Mouse (Mus musculus): ENCODE measurements around the gene Prune1. TPM values are rescaled to one million over a fixed set of nuclear protein-coding genes. Genes with fewer than 3 reads are reported as not detected.

The Prune1 gene
- polyA plus RNA-seq, 1 experiment from 2014 or later: 10.1 TPM

- H3K9ac ChIP-seq (ENCODE audit: low read length): no peak overlapping the region
- H3K27ac ChIP-seq (replicated peaks): no peak overlapping the region
- H3K27me3 ChIP-seq (ENCODE audit: control insufficient read depth, insufficient read depth, low read length): no peaks in the 10 kb centered on the region
- no peaks in the 10 kb centered on the region for H3K36me3 ChIP-seq (ENCODE audit: control insufficient read depth, insufficient read depth, low read length)
- H3K9me3 ChIP-seq (ENCODE audit: control insufficient read depth, low read length): no peaks in the 10 kb centered on the region
- H3K4me2 ChIP-seq (replicated peaks; ENCODE audit: low read depth): no peak overlapping the region
- TF ChIP-seq EP300 (optimal IDR thresholded peaks at IDR 0.05) (no peak), CTCF (IDR thresholded peaks at IDR 0.05; ENCODE audit: low read depth) (peak; percentile 83)
- no peak overlapping the region for H3K4me3 ChIP-seq (ENCODE audit: low read depth, low read length)
- H3K4me1 ChIP-seq (replicated peaks; ENCODE audit: control insufficient read depth, insufficient read depth): 0 out of 2 replicates have a peak, but pooled peaks cover 1% of the 10 kb centered on the region
- ATAC-seq (ENCODE audit: low FRiP score, low TSS enrichment) (no peak; the same call in 1 of the 2 replicates), DNase-seq (ENCODE audit: low spot score) (peak; percentile 69)
- WGBS: 66% methylated on average over 9 of the region's 9 CpGs
These were observed 29.3 kb upstream of the Prune1 start for GRCm38 (mm10) chr3:95310968-95311882.

GRCm38 (mm10) chr3:95310496-95310895 is 28.6 kb upstream of the Prune1 start:
- no peaks in the 10 kb centered on the region for H3K27me3 ChIP-seq (ENCODE audit: control insufficient read depth, insufficient read depth, low read length)
- H3K9me3 ChIP-seq (ENCODE audit: control insufficient read depth, low read length): no peaks in the 10 kb centered on the region
- no peak overlapping the region for H3K9ac ChIP-seq (ENCODE audit: low read length)
- 42% methylated on average over 3 of the region's 3 CpGs for WGBS
- DNase-seq (ENCODE audit: low spot score) (no peak), ATAC-seq (ENCODE audit: low FRiP score, low TSS enrichment) (no peak)
- H3K4me2 ChIP-seq (replicated peaks; ENCODE audit: low read depth): no peak overlapping the region
- no peaks in the 10 kb centered on the region for H3K4me1 ChIP-seq (replicated peaks; ENCODE audit: control insufficient read depth, insufficient read depth)
- no peak overlapping the region for H3K27ac ChIP-seq (replicated peaks)
- TF ChIP-seq CTCF (IDR thresholded peaks at IDR 0.05; ENCODE audit: low read depth) (no peak), EP300 (optimal IDR thresholded peaks at IDR 0.05) (no peak)
- no peak overlapping the region for H3K4me3 ChIP-seq (ENCODE audit: low read depth, low read length)
- no peaks in the 10 kb centered on the region for H3K36me3 ChIP-seq (ENCODE audit: control insufficient read depth, insufficient read depth, low read length)

DNA sequence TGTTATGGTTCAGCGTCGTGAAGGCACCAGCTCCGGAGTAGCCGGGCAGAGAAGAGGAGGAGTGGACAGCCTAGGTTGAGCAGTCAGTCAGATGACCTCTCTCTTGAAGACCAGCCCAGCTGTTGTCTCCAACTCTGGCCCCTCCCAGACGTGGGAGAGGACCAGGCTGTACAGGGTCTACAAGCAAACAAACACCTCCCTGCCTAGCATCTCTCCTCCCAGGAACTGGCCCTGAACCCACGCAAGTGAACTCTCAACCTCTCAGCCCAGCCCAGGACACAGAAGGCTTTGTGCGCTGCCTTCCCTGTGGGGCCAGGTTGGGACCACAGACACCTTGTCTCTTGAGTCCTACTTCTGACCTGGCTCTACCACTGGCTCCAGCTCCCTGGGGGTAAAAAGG is 25.2 kb upstream of the Prune1 start, which contains the start of gene Anxa9:
Gene Anxa9, minus strand, starts transcription at position 77 of the 400 bp plus-strand sequence.
- H3K27ac ChIP-seq (replicated peaks): peak within 1 kb of the TSS; percentile 83
- DNase-seq (ENCODE audit: low spot score) (no peak), ATAC-seq (ENCODE audit: low FRiP score, low TSS enrichment) (peak; percentile 28)
- no peak within 1 kb of the TSS for H3K4me3 ChIP-seq (ENCODE audit: low read depth, low read length)
- H3K4me2 ChIP-seq (replicated peaks; ENCODE audit: low read depth): no peak within 1 kb of the TSS
- H3K9me3 ChIP-seq (ENCODE audit: control insufficient read depth, low read length): no peaks in the 10 kb centered on the region
- no peaks in the 10 kb centered on the region for H3K4me1 ChIP-seq (replicated peaks; ENCODE audit: control insufficient read depth, insufficient read depth)
- TF ChIP-seq CTCF (IDR thresholded peaks at IDR 0.05; ENCODE audit: low read depth) (no peak), EP300 (optimal IDR thresholded peaks at IDR 0.05) (no peak)
- H3K27me3 ChIP-seq (ENCODE audit: control insufficient read depth, insufficient read depth, low read length): no peaks in the 10 kb centered on the region
- peak within 1 kb of the TSS; percentile 14; the same call in 1 of the 2 replicates for H3K9ac ChIP-seq (ENCODE audit: low read length)
- WGBS: 34% methylated on average over 7 of the region's 7 CpGs
- H3K36me3 ChIP-seq (ENCODE audit: control insufficient read depth, insufficient read depth, low read length): no peaks in the 10 kb centered on the region

DNA sequence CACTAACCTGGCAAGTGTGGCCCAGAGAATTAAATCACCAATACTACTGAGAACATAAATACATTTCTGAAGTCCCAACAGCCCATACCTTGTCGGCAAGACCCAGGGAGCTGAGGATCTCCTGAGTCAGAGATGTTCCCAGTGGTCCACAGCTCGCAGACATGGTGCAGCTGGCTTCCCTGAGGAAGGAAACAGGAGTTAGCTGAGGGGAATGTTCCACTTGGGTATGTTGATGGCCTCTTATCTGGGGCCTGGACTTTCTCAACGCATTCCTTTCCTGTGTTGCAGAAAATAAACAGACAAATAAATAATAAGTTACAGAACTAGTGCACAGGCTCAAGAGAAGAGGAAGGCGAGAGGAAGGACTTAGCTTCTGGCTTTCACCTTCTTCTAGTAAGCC is 24.4 kb upstream of the Prune1 start:
- DNase-seq (ENCODE audit: low spot score): no peak
- H3K27me3 ChIP-seq (ENCODE audit: control insufficient read depth, insufficient read depth, low read length): no peaks in the 10 kb centered on the region
- 71% methylated on average over 4 of the region's 4 CpGs for WGBS
- no peak overlapping the region for H3K27ac ChIP-seq (replicated peaks)
- H3K9me3 ChIP-seq (ENCODE audit: control insufficient read depth, low read length): no peaks in the 10 kb centered on the region
- no peak overlapping the region for H3K4me3 ChIP-seq (ENCODE audit: low read depth, low read length)
- no peaks in the 10 kb centered on the region for H3K36me3 ChIP-seq (ENCODE audit: control insufficient read depth, insufficient read depth, low read length)
- H3K9ac ChIP-seq (ENCODE audit: low read length): no peak overlapping the region
- no peak overlapping the region for H3K4me2 ChIP-seq (replicated peaks; ENCODE audit: low read depth)
- TF ChIP-seq EP300 (optimal IDR thresholded peaks at IDR 0.05): no peak
- TF ChIP-seq CTCF (IDR thresholded peaks at IDR 0.05; ENCODE audit: low read depth): no peak
- ATAC-seq (ENCODE audit: low FRiP score, low TSS enrichment): no peak
- H3K4me1 ChIP-seq (replicated peaks; ENCODE audit: control insufficient read depth, insufficient read depth): no peaks in the 10 kb centered on the region

- no peak overlapping the region for H3K27ac ChIP-seq (replicated peaks)
- H3K36me3 ChIP-seq (ENCODE audit: control insufficient read depth, insufficient read depth, low read length): no peaks in the 10 kb centered on the region
- 82% methylated on average over 3 of the region's 3 CpGs for WGBS
These were observed 19.4 kb upstream of the Prune1 start for GRCm38 (mm10) chr3:95301204-95301796.

More at GRCm38 (mm10) chr3:95301204-95301796, 19.4 kb upstream of the Prune1 start:
- Histone ChIP-seq H3K27me3 (ENCODE audit: control insufficient read depth, insufficient read depth, low read length) (no peaks in the 10 kb centered on the region), H3K4me3 (ENCODE audit: low read depth, low read length) (no peak overlapping the region), H3K9ac (ENCODE audit: low read length) (no peak overlapping the region), H3K9me3 (ENCODE audit: control insufficient read depth, low read length) (no peaks in the 10 kb centered on the region), H3K4me2 (replicated peaks; ENCODE audit: low read depth) (no peak overlapping the region), H3K4me1 (replicated peaks; ENCODE audit: control insufficient read depth, insufficient read depth) (no peaks in the 10 kb centered on the region)
- DNase-seq (ENCODE audit: low spot score) (no peak), ATAC-seq (ENCODE audit: low FRiP score, low TSS enrichment) (no peak)
- no peak for TF ChIP-seq EP300 (optimal IDR thresholded peaks at IDR 0.05)
- TF ChIP-seq CTCF (IDR thresholded peaks at IDR 0.05; ENCODE audit: low read depth): no peak
